Mouse (Mus musculus): Measurements from ENCODE around the gene Plekhm2. TPM values are rescaled to one million over a fixed set of nuclear protein-coding genes. Genes with fewer than 3 reads are reported as not detected.

Plekhm2 gene
- 28.7 and 51.0 TPM in 2 replicates for polyA plus RNA-seq (2012; ENCODE audit: low replicate concordance)

GRCm38 (mm10) chr4:141664799-141665198 lies at the start of gene Plekhm2:
TSS of gene Plekhm2 (minus strand) at chr4:141664899.

GRCm38 (mm10) chr4:141685499-141685898 lies 20.8 kb upstream of the Plekhm2 start, which contains the start of gene Rsc1a1:
TSS of gene Rsc1a1 (minus strand) at chr4:141685599.

GRCm38 (mm10) chr4:141623666-141624065 lies 41.0 kb downstream of the Plekhm2 start, which contains the start of gene Slc25a34:
TSS of gene Slc25a34 (minus strand) at chr4:141623821.

GRCm38 (mm10) chr4:141618565-141619243 lies 46.0 kb downstream of the Plekhm2 start, which contains the start of gene Tmem82:
TSS of gene Tmem82 (minus strand) at chr4:141618633.

GRCm38 (mm10) chr4:141605861-141606260 lies 58.8 kb downstream of the Plekhm2 start, which contains the start of gene Fblim1:
TSS of gene Fblim1 (minus strand) at chr4:141606096.

Other genes with a start within 250 kb of the Plekhm2 start
- not detected in 2 replicates for gene Clcnkb, start 248.9 kb downstream of the Plekhm2 start, polyA plus RNA-seq (2012; ENCODE audit: low replicate concordance)
- 0.07 TPM in 1 of 2 replicates, not detected in the other for gene Hspb7, start 244.1 kb downstream of the Plekhm2 start, polyA plus RNA-seq (2012; ENCODE audit: low replicate concordance)
- not detected in 2 replicates for gene Srarp, start 228.8 kb downstream of the Plekhm2 start, polyA plus RNA-seq (2012; ENCODE audit: low replicate concordance)
- 36.6 and 45.4 TPM in 2 replicates for gene Zbtb17, start 220.2 kb downstream of the Plekhm2 start, polyA plus RNA-seq (2012; ENCODE audit: low replicate concordance)
- 137 and 294 TPM in 2 replicates for gene Spen, start 126.3 kb downstream of the Plekhm2 start, polyA plus RNA-seq (2012; ENCODE audit: low replicate concordance)
- gene Fblim1, start 58.8 kb downstream of the Plekhm2 start, polyA plus RNA-seq (2012; ENCODE audit: low replicate concordance): 0.08 TPM in 1 of 2 replicates, not detected in the other
- gene Tmem82, start 46.3 kb downstream of the Plekhm2 start, polyA plus RNA-seq (2012; ENCODE audit: low replicate concordance): 0.58 and 0.66 TPM in 2 replicates
- 0.04 and 0.06 TPM in 2 replicates for gene Slc25a34, start 41.1 kb downstream of the Plekhm2 start, polyA plus RNA-seq (2012; ENCODE audit: low replicate concordance)
- gene Rsc1a1, start 20.7 kb upstream of the Plekhm2 start, polyA plus RNA-seq (2012; ENCODE audit: low replicate concordance): 0.39 and 5.8 TPM in 2 replicates
- 8.2 and 14.6 TPM in 2 replicates for gene Ddi2, start 58.5 kb upstream of the Plekhm2 start, polyA plus RNA-seq (2012; ENCODE audit: low replicate concordance)
- not detected in 2 replicates for gene Agmat, start 81.8 kb upstream of the Plekhm2 start, polyA plus RNA-seq (2012; ENCODE audit: low replicate concordance)
- 3.6 and 3.7 TPM in 2 replicates for gene Dnajc16, start 126.0 kb upstream of the Plekhm2 start, polyA plus RNA-seq (2012; ENCODE audit: low replicate concordance)
- 34.8 and 50.7 TPM in 2 replicates for gene Casp9, start 128.7 kb upstream of the Plekhm2 start, polyA plus RNA-seq (2012; ENCODE audit: low replicate concordance)
- gene Cela2a, start 161.3 kb upstream of the Plekhm2 start, polyA plus RNA-seq (2012; ENCODE audit: low replicate concordance): 1.2 and 1.9 TPM in 2 replicates
- 0.49 TPM in 1 of 2 replicates, not detected in the other for gene Ctrc, start 181.5 kb upstream of the Plekhm2 start, polyA plus RNA-seq (2012; ENCODE audit: low replicate concordance)
- 93.0 and 163 TPM in 2 replicates for gene Efhd2, start 210.0 kb upstream of the Plekhm2 start, polyA plus RNA-seq (2012; ENCODE audit: low replicate concordance)

Data from hematopoietic multipotent progenitor cell, adult 10-12 weeks (in vitro differentiated cells).